Mouse (Mus musculus): ENCODE data around the gene Akap1. TPM values are rescaled to one million over a fixed set of nuclear protein-coding genes. Genes with fewer than 3 reads are reported as not detected.

The Akap1 gene
- polyA plus RNA-seq, 1 experiment from 2014 or later: 18.9 TPM

- WGBS: 86% methylated on average over 2 of the region's 2 CpGs
Observed at GRCm38 (mm10) chr11:88853588-88853987, 10.8 kb downstream of the Akap1 start.

GRCm38 (mm10) chr11:88852806-88853205 lies 11.6 kb downstream of the Akap1 start:
- no peak overlapping the region for H3K4me2 ChIP-seq
- WGBS: 88% methylated on average over 4 of the region's 4 CpGs
- H3K9ac ChIP-seq (ENCODE audit: low read depth, low read length): no peak overlapping the region

More at GRCm38 (mm10) chr11:88853588-88853987, 10.8 kb downstream of the Akap1 start:
- H3K4me1 ChIP-seq (replicated peaks; ENCODE audit: control insufficient read depth, insufficient read depth, low read length): peaks cover 2% of the 10 kb centered on the region; the same call in 1 of the 2 replicates
- no peaks in the 10 kb centered on the region for H3K27me3 ChIP-seq (replicated peaks; ENCODE audit: control insufficient read depth, insufficient read depth, low read length)
- H3K36me3 ChIP-seq (ENCODE audit: control insufficient read depth, insufficient read depth, low read length): no peaks in the 10 kb centered on the region; the same call in 1 of the 2 replicates
- ATAC-seq (replicated peaks; ENCODE audit: low FRiP score) (no peak), DNase-seq (ENCODE audit: low spot score) (no peak)
- H3K9me3 ChIP-seq (ENCODE audit: control insufficient read depth, low read length): no peaks in the 10 kb centered on the region
- H3K4me2 ChIP-seq: no peak overlapping the region
- no peak overlapping the region for H3K27ac ChIP-seq (ENCODE audit: low read depth, low read length)
- no peak overlapping the region for H3K9ac ChIP-seq (ENCODE audit: low read depth, low read length)
- H3K4me3 ChIP-seq (ENCODE audit: low read depth, low read length): no peak overlapping the region

GRCm38 (mm10) chr11:88851049-88851825 lies 13.1 kb downstream of the Akap1 start:
- no peak for DNase-seq (ENCODE audit: low spot score)
- Histone ChIP-seq H3K27me3 (replicated peaks; ENCODE audit: control insufficient read depth, insufficient read depth, low read length) (no peaks in the 10 kb centered on the region), H3K27ac (ENCODE audit: low read depth, low read length) (no peak overlapping the region), H3K4me2 (no peak overlapping the region), H3K9me3 (ENCODE audit: control insufficient read depth, low read length) (no peaks in the 10 kb centered on the region), H3K36me3 (ENCODE audit: control insufficient read depth, insufficient read depth, low read length) (no peaks in the 10 kb centered on the region; the same call in 1 of the 2 replicates), H3K4me3 (ENCODE audit: low read depth, low read length) (no peak overlapping the region), H3K4me1 (replicated peaks; ENCODE audit: control insufficient read depth, insufficient read depth, low read length) (peaks cover 8% of the 10 kb centered on the region; the same call in 1 of the 2 replicates), H3K9ac (ENCODE audit: low read depth, low read length) (no peak overlapping the region)
- no peak for ATAC-seq (replicated peaks; ENCODE audit: low FRiP score)
- WGBS: 88% methylated on average over 15 of the region's 15 CpGs

More at GRCm38 (mm10) chr11:88852806-88853205, 11.6 kb downstream of the Akap1 start:
- Histone ChIP-seq H3K27ac (ENCODE audit: low read depth, low read length) (no peak overlapping the region), H3K4me1 (replicated peaks; ENCODE audit: control insufficient read depth, insufficient read depth, low read length) (peaks cover 8% of the 10 kb centered on the region; the same call in 1 of the 2 replicates), H3K27me3 (replicated peaks; ENCODE audit: control insufficient read depth, insufficient read depth, low read length) (no peaks in the 10 kb centered on the region), H3K9me3 (ENCODE audit: control insufficient read depth, low read length) (no peaks in the 10 kb centered on the region), H3K4me3 (ENCODE audit: low read depth, low read length) (no peak overlapping the region), H3K36me3 (ENCODE audit: control insufficient read depth, insufficient read depth, low read length) (no peaks in the 10 kb centered on the region; the same call in 1 of the 2 replicates)
- DNase-seq (ENCODE audit: low spot score) (no peak), ATAC-seq (replicated peaks; ENCODE audit: low FRiP score) (no peak)

- no peak for DNase-seq (ENCODE audit: low spot score)
- no peak for ATAC-seq (replicated peaks; ENCODE audit: low FRiP score)
- Histone ChIP-seq H3K36me3 (ENCODE audit: control insufficient read depth, insufficient read depth, low read length) (peaks cover 8% of the 10 kb centered on the region), H3K4me2 (no peak overlapping the region), H3K4me3 (ENCODE audit: low read depth, low read length) (no peak overlapping the region), H3K9ac (ENCODE audit: low read depth, low read length) (no peak overlapping the region), H3K27me3 (replicated peaks; ENCODE audit: control insufficient read depth, insufficient read depth, low read length) (no peaks in the 10 kb centered on the region), H3K9me3 (ENCODE audit: control insufficient read depth, low read length) (no peaks in the 10 kb centered on the region), H3K4me1 (replicated peaks; ENCODE audit: control insufficient read depth, insufficient read depth, low read length) (0 out of 2 replicates have a peak, but pooled peaks cover 8% of the 10 kb centered on the region), H3K27ac (ENCODE audit: low read depth, low read length) (no peak overlapping the region)
- WGBS: 73% methylated on average over 3 of the region's 3 CpGs
Observed at GRCm38 (mm10) chr11:88849732-88850131, 14.7 kb downstream of the Akap1 start.

GRCm38 (mm10) chr11:88849284-88849683 lies 15.1 kb downstream of the Akap1 start:
- Histone ChIP-seq H3K9me3 (ENCODE audit: control insufficient read depth, low read length) (no peaks in the 10 kb centered on the region), H3K4me2 (no peak overlapping the region), H3K27me3 (replicated peaks; ENCODE audit: control insufficient read depth, insufficient read depth, low read length) (no peaks in the 10 kb centered on the region), H3K9ac (ENCODE audit: low read depth, low read length) (no peak overlapping the region), H3K4me1 (replicated peaks; ENCODE audit: control insufficient read depth, insufficient read depth, low read length) (0 out of 2 replicates have a peak, but pooled peaks cover 8% of the 10 kb centered on the region), H3K36me3 (ENCODE audit: control insufficient read depth, insufficient read depth, low read length) (peaks cover 9% of the 10 kb centered on the region), H3K4me3 (ENCODE audit: low read depth, low read length) (no peak overlapping the region), H3K27ac (ENCODE audit: low read depth, low read length) (no peak overlapping the region)
- no peak for DNase-seq (ENCODE audit: low spot score)
- no peak for ATAC-seq (replicated peaks; ENCODE audit: low FRiP score)
- 83% methylated on average over 8 of the region's 8 CpGs for WGBS

GRCm38 (mm10) chr11:88848590-88848989 lies 15.8 kb downstream of the Akap1 start:
- Histone ChIP-seq H3K9me3 (ENCODE audit: control insufficient read depth, low read length) (no peaks in the 10 kb centered on the region), H3K36me3 (ENCODE audit: control insufficient read depth, insufficient read depth, low read length) (peaks cover 13% of the 10 kb centered on the region), H3K4me1 (replicated peaks; ENCODE audit: control insufficient read depth, insufficient read depth, low read length) (0 out of 2 replicates have a peak, but pooled peaks cover 8% of the 10 kb centered on the region), H3K27me3 (replicated peaks; ENCODE audit: control insufficient read depth, insufficient read depth, low read length) (no peaks in the 10 kb centered on the region), H3K4me2 (no peak overlapping the region), H3K9ac (ENCODE audit: low read depth, low read length) (no peak overlapping the region), H3K27ac (ENCODE audit: low read depth, low read length) (no peak overlapping the region), H3K4me3 (ENCODE audit: low read depth, low read length) (no peak overlapping the region)
- 31% methylated on average over 5 of the region's 5 CpGs for WGBS
- peak; percentile 44 for ATAC-seq (replicated peaks; ENCODE audit: low FRiP score)
- DNase-seq (ENCODE audit: low spot score): no peak

GRCm38 (mm10) chr11:88847281-88848006 lies 16.9 kb downstream of the Akap1 start:
- ATAC-seq (replicated peaks; ENCODE audit: low FRiP score): no peak
- Histone ChIP-seq H3K27ac (ENCODE audit: low read depth, low read length) (no peak overlapping the region), H3K9me3 (ENCODE audit: control insufficient read depth, low read length) (no peaks in the 10 kb centered on the region), H3K9ac (ENCODE audit: low read depth, low read length) (no peak overlapping the region), H3K4me2 (no peak overlapping the region), H3K36me3 (ENCODE audit: control insufficient read depth, insufficient read depth, low read length) (peaks cover 15% of the 10 kb centered on the region), H3K4me3 (ENCODE audit: low read depth, low read length) (no peak overlapping the region), H3K27me3 (replicated peaks; ENCODE audit: control insufficient read depth, insufficient read depth, low read length) (no peaks in the 10 kb centered on the region), H3K4me1 (replicated peaks; ENCODE audit: control insufficient read depth, insufficient read depth, low read length) (0 out of 2 replicates have a peak, but pooled peaks cover 8% of the 10 kb centered on the region)
- no peak for DNase-seq (ENCODE audit: low spot score)
- 72% methylated on average over 8 of the region's 8 CpGs for WGBS

- Histone ChIP-seq H3K9me3 (ENCODE audit: control insufficient read depth, low read length) (no peaks in the 10 kb centered on the region), H3K27ac (ENCODE audit: low read depth, low read length) (no peak overlapping the region), H3K9ac (ENCODE audit: low read depth, low read length) (no peak overlapping the region), H3K27me3 (replicated peaks; ENCODE audit: control insufficient read depth, insufficient read depth, low read length) (no peaks in the 10 kb centered on the region), H3K36me3 (ENCODE audit: control insufficient read depth, insufficient read depth, low read length) (peaks cover 15% of the 10 kb centered on the region), H3K4me2 (no peak overlapping the region), H3K4me3 (ENCODE audit: low read depth, low read length) (no peak overlapping the region), H3K4me1 (replicated peaks; ENCODE audit: control insufficient read depth, insufficient read depth, low read length) (peaks cover 16% of the 10 kb centered on the region; the same call in 1 of the 2 replicates)
- ATAC-seq (replicated peaks; ENCODE audit: low FRiP score) (no peak), DNase-seq (ENCODE audit: low spot score) (no peak)
- 86% methylated on average over 5 of the region's 5 CpGs for WGBS
Observed at GRCm38 (mm10) chr11:88844384-88844783, 20.0 kb downstream of the Akap1 start.

Data from liver, embryonic 11.5 days (tissue).